Mouse (Mus musculus): ENCODE results near the gene Nlrx1. TPM values are rescaled to one million over a fixed set of nuclear protein-coding genes. Genes with fewer than 3 reads are reported as not detected.

Gene Nlrx1
- total RNA-seq, 2 experiments from 2014 or later: 21.7 to 25.6 TPM

- DNase-seq: peak; percentile 32 to 68
Observed at GRCm38 (mm10) chr9:44269077-44269476, 678 bp upstream of the Nlrx1 start.

GRCm38 (mm10) chr9:44268027-44268360 lies 405 bp downstream of the Nlrx1 start:
- peak; percentile 92 for DNase-seq

- DNase-seq: peak; percentile 29 to 63
Observed at GRCm38 (mm10) chr9:44267319-44268026, 926 bp downstream of the Nlrx1 start.

- DNase-seq: peak in 1 of 2 experiments; percentile 15
Observed at GRCm38 (mm10) chr9:44266478-44267226, 1.7 kb downstream of the Nlrx1 start.

GRCm38 (mm10) chr9:44261388-44261787 lies 7.0 kb downstream of the Nlrx1 start:
- DNase-seq: no peak

DNA sequence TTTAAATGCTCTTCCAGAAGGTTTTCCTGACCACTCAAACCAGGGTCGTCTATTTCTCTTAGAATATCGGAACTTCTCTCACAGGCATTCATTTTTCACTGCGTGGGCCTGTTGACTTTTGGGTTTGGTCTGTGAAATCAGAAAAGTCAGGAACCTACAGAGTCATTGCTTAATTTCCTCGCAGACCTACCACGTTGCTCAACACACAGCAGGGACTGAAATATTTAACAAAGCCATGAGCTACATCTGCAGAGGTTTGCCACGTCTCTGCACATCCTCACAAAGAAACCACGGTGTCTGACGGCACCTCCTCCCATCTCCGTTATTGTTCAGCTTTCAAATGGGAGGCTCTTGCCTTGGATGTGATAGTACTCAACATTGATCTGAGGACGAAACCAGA lies 9.4 kb downstream of the Nlrx1 start:
- no peak for DNase-seq

DNA sequence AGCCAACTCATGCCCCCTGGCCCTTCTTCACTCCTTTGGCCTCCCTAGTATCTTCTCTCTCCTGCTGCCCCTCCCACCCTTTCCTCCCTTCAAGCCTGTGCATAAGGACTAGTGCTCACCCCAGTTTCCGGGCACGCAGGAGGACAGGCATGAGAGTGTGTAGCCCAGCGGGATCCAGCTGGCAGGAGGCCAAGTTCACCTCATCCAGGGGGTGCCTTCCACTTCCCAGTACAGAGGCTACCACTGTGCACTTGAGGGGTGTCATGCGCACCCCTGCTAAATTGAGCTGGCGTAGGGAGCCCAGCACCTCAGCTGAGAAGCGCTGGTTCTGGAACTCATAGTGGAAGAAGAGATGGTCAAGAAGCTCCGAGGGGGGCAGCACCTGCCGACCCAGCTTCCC lies 12.2 kb downstream of the Nlrx1 start:
- DNase-seq: no peak

DNA sequence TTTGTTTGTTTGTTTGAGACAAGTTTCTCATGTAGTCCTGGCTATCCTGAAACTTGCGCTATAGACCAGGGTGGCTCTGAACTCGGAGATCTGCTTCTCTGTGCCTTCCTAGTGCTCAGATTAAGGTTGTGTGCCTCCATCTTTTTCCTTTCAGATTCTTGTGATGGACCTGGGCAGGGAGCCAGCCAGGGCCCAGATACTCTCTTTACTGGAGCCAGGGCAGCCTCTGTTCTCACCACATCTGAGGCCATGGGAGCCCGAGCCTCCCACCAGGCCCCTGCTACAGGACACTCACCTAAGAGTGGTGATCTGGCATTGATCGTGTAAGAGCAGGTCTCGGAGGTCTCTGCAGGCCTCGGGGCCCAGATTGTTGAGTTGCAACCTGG lies 13.3 kb downstream of the Nlrx1 start:
- DNase-seq: no peak

GRCm38 (mm10) chr9:44254508-44255135 lies 13.8 kb downstream of the Nlrx1 start:
- DNase-seq: no peak

GRCm38 (mm10) chr9:44253441-44253840 lies 15.0 kb downstream of the Nlrx1 start:
- DNase-seq: no peak

DNA sequence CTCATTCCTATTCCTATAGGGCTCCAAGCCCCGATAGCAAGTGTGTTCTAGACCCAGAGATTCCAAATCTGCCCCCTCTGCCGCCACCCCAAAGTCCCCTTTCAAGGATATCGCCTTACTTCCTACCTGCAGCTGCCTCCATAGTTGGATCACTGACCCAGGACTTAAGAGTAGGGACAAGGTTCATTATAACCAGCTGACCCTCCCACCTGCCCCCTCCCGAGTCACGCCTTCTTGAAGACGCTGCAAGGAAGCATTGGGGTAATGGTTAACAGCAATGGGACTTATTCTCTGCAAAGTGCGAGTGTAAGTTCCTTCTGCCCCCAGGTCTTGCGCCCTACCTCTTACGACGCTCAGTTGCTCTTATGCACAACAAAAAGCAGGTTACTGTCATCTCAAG lies 17.1 kb downstream of the Nlrx1 start, which contains the start of gene Pdzd3:
Gene Pdzd3 (minus strand): TSS at position 158 of the 400 bp plus-strand sequence.
- no peak for DNase-seq

DNA sequence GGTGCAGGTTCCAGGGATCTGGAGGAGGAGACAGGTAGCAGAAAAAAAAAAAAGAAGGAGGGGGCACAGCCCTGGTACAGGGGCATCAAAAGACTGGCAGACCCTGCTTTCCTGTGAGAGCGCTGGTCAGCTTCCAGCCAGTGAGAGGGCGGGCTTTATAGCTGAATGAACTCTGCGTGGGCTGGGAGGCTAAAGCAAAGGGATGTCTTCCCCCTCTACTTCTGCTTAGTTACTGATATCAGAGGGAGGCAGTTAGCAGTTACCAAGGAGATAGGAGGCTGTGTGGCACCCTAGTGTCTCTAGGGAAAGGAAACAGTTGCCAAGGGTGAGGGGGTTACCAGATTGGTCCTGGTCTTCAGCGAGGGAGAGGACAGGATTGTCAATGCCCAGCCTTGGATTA lies 18.0 kb downstream of the Nlrx1 start:
- no peak for DNase-seq

GRCm38 (mm10) chr9:44249181-44250146 lies 18.9 kb downstream of the Nlrx1 start:
- peak; percentile 65 to 73 for DNase-seq

- DNase-seq: no peak
Observed at GRCm38 (mm10) chr9:44247907-44248306, 20.5 kb downstream of the Nlrx1 start.

DNA sequence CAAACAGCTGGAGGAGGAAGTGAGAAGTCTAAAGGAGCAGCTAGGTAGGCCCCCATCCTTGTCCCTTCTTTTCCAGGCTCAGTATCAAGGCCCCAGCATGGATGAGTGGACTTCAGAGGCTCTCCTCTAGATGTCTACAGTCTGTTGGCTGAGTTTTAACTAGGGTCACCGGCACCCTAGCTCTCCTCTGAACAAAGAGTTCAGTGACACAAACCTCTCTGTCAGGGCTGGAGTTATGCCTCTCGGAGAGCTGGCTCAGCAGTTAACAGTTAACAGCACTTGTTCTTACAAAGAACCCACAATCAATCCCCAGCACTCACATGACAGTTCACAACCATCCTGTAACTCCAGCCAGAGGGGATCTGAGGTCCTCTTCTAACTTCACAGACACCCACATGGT lies 24.8 kb downstream of the Nlrx1 start:
- DNase-seq: no peak

DNA sequence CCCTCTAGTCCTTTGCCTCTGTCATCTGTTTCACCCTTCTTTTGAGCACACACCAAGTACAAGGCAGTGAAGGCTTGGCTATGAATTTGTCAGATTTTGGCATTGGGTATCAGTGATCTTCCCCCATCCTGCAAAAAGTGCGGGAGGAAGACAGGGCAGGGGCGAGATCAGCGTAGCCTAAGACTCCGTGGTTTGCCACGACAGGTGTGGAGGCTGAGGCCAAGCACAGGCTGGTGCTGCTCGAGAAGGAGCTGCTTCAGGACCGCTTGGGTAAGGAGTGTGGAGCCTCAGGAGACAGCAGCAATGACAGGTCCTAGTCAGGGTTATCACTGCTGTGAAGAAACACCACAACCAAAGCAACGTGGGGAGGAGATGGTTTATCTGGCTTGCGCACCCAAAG lies 27.0 kb downstream of the Nlrx1 start:
- DNase-seq: no peak

DNA sequence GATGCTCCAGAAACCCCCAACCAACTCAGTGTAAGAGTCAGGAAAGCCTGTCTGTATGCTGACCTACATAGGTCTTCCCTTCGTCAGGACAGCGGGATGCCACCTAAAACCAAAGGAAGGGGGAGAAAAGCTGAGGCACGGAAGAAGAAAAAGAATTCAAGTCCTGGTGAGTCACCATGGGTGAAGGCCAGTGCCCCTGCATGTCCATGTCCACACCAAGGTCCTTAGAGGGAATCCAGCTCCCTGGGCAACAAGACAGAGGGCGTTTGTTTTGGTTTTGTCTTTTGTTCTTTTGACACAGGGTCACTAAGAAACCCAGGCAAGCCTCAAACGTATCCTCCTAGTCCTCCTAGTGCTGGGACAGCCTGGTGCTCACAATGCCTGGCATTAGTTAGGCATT lies 27.5 kb downstream of the Nlrx1 start:
- DNase-seq: no peak

- DNase-seq: no peak
Observed at GRCm38 (mm10) chr9:44240399-44240798, 28.0 kb downstream of the Nlrx1 start, which contains the start of gene Ccdc153. Ccdc153 (plus strand) TSS chr9:44240676.

GRCm38 (mm10) chr9:44239447-44239846 lies 29.0 kb downstream of the Nlrx1 start:
- peak; percentile 51 to 80 for DNase-seq

DNA sequence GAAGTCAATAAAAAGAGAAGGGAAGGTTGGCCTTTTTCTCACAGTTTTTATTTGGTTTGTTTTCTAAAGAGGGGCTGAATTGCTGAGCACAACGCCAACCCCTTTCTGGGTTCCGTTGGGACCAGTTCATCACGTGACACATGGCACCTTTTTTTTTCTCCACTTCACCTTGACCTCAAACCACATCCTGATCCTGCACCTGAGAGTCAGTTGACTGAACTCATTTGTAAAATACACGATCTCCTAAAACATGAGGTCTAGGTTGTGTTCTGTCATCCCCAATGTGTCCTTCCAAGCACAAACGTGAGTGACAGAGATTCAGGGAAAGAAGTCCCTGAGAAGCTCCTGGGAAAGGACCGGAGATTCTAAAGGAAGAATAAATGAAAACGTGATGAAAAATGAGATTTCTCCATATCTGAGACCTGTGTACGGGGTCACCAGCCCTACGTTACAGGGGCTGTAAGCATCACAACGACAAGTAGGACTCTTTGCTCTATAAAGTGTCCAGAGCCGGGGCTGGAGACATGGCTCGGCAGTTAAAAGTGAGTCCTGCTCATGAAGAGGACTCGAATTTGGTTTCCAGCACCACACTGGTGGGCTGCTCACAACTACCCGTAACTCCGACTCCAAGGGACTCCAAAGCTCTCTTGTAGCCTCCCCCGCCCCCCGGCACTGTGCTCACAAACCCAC lies 29.8 kb downstream of the Nlrx1 start:
- DNase-seq: no peak

DNA sequence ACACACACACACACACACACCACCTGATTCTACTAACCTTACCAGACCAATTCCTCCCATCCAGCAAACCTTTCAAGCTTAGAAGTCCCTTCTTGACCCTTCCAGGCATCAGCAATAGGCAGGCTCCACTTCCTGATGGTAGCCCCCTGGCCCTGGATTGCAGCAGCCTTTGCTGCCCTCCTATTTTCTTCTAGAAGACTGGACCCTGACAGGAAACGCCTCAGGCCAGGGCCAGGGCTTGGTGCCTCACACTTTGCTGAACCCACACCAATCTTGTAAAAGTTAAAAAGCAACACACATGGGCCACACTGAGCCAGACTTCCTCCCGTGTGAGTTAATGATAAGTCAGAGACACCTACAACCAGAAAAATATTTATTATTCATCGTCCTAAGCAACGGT lies 31.3 kb downstream of the Nlrx1 start:
- DNase-seq: no peak

Measured in heart, adult 18-20 months (tissue).